Mouse (Mus musculus) intestine, postnatal 0 days (tissue): ENCODE results near the gene Atrnl1. TPM values are rescaled to one million over a fixed set of nuclear protein-coding genes. Genes with fewer than 3 reads are reported as not detected.

Source experiments
- ATAC-seq: fragments of 200-750 bp; cut with Nextera tagmentation; 2 replicates; pipeline ENCODE4 v1.8.0; 2017; ENCODE audit warnings: mild to moderate bottlenecking, moderate TSS enrichment, moderate library complexity
- H3K27ac ChIP-seq: fragments of 300-500 bp; sonication (generic); 2 replicates; pipeline ENCODE4 v1.5.1; 2014; ENCODE audit warnings: mild to moderate bottlenecking, low read depth, low read length, moderate library complexity
- H3K27me3 ChIP-seq: fragments of 300-500 bp; sonication (generic); replicated peaks from 2 replicates; pipeline ENCODE4 v1.6.1; 2014; ENCODE audit warnings: low read length, mixed read lengths; ENCODE audit not compliant: control insufficient read depth, insufficient read depth
- H3K36me3 ChIP-seq: fragments of 300-500 bp; sonication (generic); 2 replicates; pipeline ENCODE4 v1.6.1; 2014; ENCODE audit warnings: mild to moderate bottlenecking, moderate library complexity; ENCODE audit not compliant: control insufficient read depth, insufficient read depth
- H3K4me1 ChIP-seq: fragments of 300-500 bp; sonication (generic); replicated peaks from 2 replicates; pipeline ENCODE4 v1.6.1; 2014; ENCODE audit warnings: antibody characterized with exemption, low read length, mixed read lengths; ENCODE audit not compliant: control insufficient read depth, insufficient read depth
- H3K4me2 ChIP-seq: fragments of 300-500 bp; sonication (generic); replicated peaks from 2 replicates; pipeline ENCODE4 v1.6.1; 2014; ENCODE audit warnings: low read depth, mild to moderate bottlenecking, moderate library complexity
- H3K4me3 ChIP-seq: fragments of 300-500 bp; sonication (generic); 2 replicates; pipeline ENCODE4 v1.5.1; 2014; ENCODE audit warnings: low read depth, low read length
- H3K9ac ChIP-seq: fragments of 300-500 bp; sonication (generic); 2 replicates; pipeline ENCODE4 v1.6.1; 2014; ENCODE audit warnings: mild to moderate bottlenecking, low read depth, low read length
- H3K9me3 ChIP-seq: fragments of 300-500 bp; sonication (generic); 2 replicates; pipeline ENCODE4 v1.6.1; 2016; ENCODE audit warnings: mixed run types; ENCODE audit not compliant: control insufficient read depth
- CTCF ChIP-seq: sonication (generic); IDR thresholded peaks from 2 replicates; pipeline ENCODE4 v1.5.1; 2016; ENCODE audit warnings: low read depth, mild to moderate bottlenecking, control low read depth, antibody characterized with exemption, moderate library complexity
- WGBS: fragments of 180-500 bp; shearing (Covaris S2); extraction: QIAGEN DNeasy Blood & Tissue Kit; methylation state at CpG from one replicate; pipeline ENCODE4 v1.1.7; 2014; 5-methylcytosine and 5-hydroxymethylcytosine counted together
- polyA plus RNA-seq: library from polyadenylated mRNA; unstranded; fragments of >200 nt; fragmentation: Nextera tagmentation; extraction: Ambion mirVana; gene quantifications from 2 replicates; pipeline ENCODE4 v1.2.1, GENCODE M21; 2015

Gene Atrnl1
- polyA plus RNA-seq, 1 experiment from 2014 or later: 2.6 TPM

DNA sequence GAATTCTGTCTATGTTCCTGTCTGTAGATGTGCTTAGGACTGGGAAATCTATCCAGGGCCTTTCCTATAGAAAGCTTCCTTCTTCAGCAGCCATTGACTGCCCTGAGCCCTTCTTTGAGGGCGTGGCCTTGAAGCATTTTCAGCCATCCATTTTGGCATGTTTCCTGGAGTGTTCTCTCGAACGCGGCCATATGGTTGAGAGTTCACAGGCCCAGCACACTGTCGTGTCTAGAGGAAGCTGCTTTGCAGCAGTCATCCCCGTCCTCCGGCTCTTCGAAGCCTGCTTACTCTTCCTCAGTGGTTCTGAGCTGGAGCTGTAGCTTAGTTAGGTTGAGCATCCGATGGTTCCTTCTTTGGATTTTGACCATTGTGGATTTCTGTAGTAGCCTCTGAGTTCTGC is 191.4 kb downstream of the Atrnl1 start:
- Histone ChIP-seq H3K4me1 (0 out of 2 replicates have a peak, but pooled peaks cover 4% of the 10 kb centered on the region), H3K4me3 (no peak overlapping the region), H3K27me3 (no peaks in the 10 kb centered on the region), H3K9ac (no peak overlapping the region), H3K9me3 (no peaks in the 10 kb centered on the region), H3K4me2 (no peak overlapping the region), H3K36me3 (peaks cover 3% of the 10 kb centered on the region; the same call in 1 of the 2 replicates), H3K27ac (no peak overlapping the region)
- no peak for TF ChIP-seq CTCF
- WGBS: 72% methylated on average over 9 of the region's 9 CpGs
- ATAC-seq: no peak

DNA sequence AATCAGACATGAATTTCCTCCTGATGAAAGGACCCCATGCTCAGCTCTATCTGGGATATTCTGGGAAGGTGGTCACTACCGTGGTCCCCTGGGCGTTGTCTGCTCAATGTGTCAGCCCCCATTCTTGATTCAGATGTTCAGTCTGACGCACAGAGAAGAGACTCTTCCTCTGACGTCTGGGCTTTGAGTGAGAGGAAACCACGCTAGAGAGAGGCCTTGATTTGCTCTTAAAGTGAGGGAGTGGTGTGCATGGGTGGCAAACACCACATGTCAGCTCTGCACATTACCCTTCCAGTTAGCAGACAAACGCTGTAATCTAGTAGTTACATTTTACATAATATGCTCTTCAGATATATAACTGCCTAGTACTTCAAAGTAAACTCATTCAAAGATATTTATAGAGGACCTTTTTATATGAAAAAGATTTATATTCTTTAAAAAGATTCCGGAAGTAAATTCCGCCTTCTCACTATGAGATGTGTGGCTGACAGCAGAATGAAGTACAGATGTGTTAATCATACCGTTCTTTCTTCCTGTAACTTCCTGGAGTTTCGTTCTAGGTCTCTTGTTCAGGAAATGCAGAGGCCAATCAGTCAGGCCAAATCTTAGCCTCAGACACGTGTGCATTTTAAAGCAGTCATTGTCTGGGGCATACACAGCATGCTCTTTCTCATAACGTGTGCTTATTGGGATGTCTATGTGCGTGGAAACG is 192.1 kb downstream of the Atrnl1 start:
- Histone ChIP-seq H3K27ac (no peak overlapping the region), H3K4me2 (no peak overlapping the region), H3K27me3 (no peaks in the 10 kb centered on the region), H3K4me1 (0 out of 2 replicates have a peak, but pooled peaks cover 4% of the 10 kb centered on the region), H3K36me3 (peaks cover 3% of the 10 kb centered on the region; the same call in 1 of the 2 replicates), H3K9ac (no peak overlapping the region), H3K4me3 (no peak overlapping the region), H3K9me3 (no peaks in the 10 kb centered on the region)
- TF ChIP-seq CTCF: no peak
- ATAC-seq: no peak
- 56% methylated on average over 14 of the region's 14 CpGs for WGBS

DNA sequence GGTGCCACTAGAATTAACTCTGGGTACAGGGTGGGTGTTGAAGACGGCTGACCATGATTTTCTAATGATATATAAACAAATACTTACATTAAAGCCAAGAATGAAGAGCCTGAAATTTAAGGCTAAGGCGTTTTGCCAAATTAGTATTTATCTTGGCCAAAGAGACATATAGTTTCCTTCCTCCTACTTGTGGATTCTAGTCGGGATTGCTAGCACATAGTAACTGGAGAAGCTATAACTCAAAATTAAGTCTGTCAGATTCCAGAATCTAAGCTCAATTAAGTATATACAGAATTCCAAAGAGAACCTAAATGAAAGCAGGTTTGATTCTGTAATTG is 192.6 kb downstream of the Atrnl1 start:
- Histone ChIP-seq H3K36me3 (peaks cover 2% of the 10 kb centered on the region; the same call in 1 of the 2 replicates), H3K9me3 (no peaks in the 10 kb centered on the region), H3K4me3 (no peak overlapping the region), H3K27me3 (no peaks in the 10 kb centered on the region), H3K4me2 (no peak overlapping the region), H3K4me1 (0 out of 2 replicates have a peak, but pooled peaks cover 4% of the 10 kb centered on the region), H3K27ac (no peak overlapping the region), H3K9ac (no peak overlapping the region)
- 63% methylated on average over 3 of the region's 3 CpGs for WGBS
- no peak for TF ChIP-seq CTCF
- ATAC-seq: no peak

DNA sequence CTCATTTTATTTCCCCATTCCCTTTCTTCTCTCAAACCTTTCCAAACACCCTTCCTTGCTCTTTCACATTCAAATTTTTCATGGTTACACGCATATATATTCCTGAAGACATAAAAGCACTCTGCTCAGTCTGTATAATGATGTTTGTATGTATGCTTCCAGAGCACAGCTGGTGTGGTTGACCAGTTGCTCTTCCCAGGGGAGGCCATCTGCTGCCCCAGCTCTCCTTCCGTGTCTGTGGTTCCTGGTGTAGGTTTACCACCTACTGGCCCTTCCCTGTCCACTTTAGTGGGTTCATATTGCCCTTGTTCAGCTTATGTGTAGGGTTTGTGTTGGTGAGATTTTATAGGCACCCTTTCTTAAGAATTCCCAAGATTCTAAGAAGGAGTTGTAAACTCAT is 197.5 kb downstream of the Atrnl1 start:
- TF ChIP-seq CTCF: no peak
- Histone ChIP-seq H3K4me3 (no peak overlapping the region), H3K4me1 (0 out of 2 replicates have a peak, but pooled peaks cover 4% of the 10 kb centered on the region), H3K4me2 (no peak overlapping the region), H3K9ac (no peak overlapping the region), H3K27me3 (no peaks in the 10 kb centered on the region), H3K27ac (no peak overlapping the region), H3K36me3 (no peaks in the 10 kb centered on the region), H3K9me3 (no peaks in the 10 kb centered on the region)
- no peak for ATAC-seq
- WGBS: 62% methylated on average over 2 of the region's 2 CpGs

DNA sequence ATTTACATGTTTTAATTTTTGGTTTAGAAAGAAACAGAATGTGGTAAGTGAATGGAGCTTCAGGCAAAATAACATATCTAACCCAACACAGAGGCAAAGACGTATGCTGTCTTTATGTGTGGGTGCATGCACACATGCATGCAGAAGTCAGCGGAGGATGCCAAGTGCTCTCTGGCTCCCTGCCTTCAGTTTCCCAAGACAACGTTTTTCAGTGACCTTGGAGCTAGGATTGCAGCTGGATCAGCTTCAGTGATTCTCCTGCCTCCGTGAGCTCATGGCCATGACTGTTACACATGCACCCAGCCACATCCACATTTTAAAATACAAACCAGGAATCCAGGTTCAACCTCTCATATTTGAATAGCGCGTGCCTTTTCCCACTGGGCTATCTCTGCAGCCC is 203.5 kb downstream of the Atrnl1 start:
- Histone ChIP-seq H3K27ac (no peak overlapping the region), H3K9ac (no peak overlapping the region), H3K9me3 (no peaks in the 10 kb centered on the region), H3K4me1 (no peaks in the 10 kb centered on the region), H3K4me2 (no peak overlapping the region), H3K4me3 (no peak overlapping the region), H3K36me3 (no peaks in the 10 kb centered on the region), H3K27me3 (no peaks in the 10 kb centered on the region)
- no peak for TF ChIP-seq CTCF
- WGBS: 86% methylated on average over 6 of the region's 6 CpGs
- no peak for ATAC-seq

DNA sequence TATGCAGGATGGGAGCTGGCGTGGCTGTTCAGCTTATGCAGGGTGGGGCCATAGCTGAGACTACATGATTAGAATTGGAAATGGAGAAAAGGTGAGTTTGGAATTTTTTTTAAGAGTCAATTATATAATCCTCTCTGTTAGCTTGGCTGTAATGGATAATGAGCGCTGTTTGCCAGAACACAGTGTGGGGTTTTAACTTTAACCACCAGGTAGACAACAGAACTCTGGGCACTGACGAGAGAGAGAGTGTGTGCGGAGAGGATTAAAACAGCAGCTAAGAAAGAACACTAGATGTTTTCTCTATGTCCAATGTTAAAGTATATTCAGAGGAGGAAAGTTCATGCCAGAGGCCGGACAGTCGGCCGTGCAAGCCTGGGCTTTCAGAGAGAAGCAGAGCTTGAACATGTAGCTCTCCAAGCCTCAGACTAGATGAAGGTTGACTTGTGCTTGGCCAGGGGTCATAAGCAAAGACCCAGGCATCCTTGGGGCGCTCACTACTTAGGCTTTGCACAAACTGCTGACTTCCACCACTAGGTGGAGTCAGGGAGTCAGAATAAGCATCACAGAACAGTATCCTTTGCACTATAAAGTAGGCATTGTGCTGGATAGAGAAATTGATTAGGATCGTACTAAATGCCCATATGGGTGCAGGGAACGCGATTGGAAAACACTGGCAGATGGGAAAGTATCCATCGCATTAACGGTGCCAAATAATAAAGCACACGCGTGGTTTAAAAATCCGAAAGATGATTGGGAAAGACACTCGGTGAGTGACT is 205.6 kb downstream of the Atrnl1 start:
- Histone ChIP-seq H3K9ac (no peak overlapping the region), H3K4me2 (no peak overlapping the region), H3K4me3 (no peak overlapping the region), H3K27me3 (no peaks in the 10 kb centered on the region), H3K4me1 (no peaks in the 10 kb centered on the region), H3K27ac (no peak overlapping the region), H3K36me3 (no peaks in the 10 kb centered on the region), H3K9me3 (no peaks in the 10 kb centered on the region)
- TF ChIP-seq CTCF: peak; percentile 83
- 92% methylated on average over 17 of the region's 17 CpGs for WGBS
- ATAC-seq: no peak
